Mouse (Mus musculus): ENCODE measurements around the gene Ust.

DNA sequence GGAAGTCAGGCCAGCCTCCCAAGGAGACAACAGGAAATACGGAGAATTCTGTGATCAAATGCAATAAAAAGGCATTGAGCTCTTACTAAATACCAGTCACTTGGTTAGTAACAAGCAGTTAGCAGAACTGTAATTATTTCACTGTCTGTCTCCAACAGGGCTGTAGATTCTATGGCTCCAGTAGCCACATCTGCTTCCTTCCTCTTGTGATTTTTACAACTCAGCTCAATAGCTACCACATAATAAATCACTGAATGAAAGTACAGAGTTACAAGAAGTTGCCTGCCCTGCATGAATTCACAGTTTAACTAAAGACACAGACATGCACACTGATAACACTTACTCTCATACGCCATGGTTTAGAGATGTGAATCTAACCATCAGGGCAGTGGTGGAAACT lies 176.1 kb downstream of the Ust start:
- TF ChIP-seq JUND (conservative IDR thresholded peaks at IDR 0.05; ENCODE audit: low read depth, low read length) (no peak), POLR2A (IDR thresholded peaks at IDR 0.05; ENCODE audit: low read depth, low read length) (no peak), NELFE (IDR thresholded peaks at IDR 0.05; ENCODE audit: low read depth, low read length) (no peak), TBP (conservative IDR thresholded peaks at IDR 0.05; ENCODE audit: low read depth, low read length) (no peak), EP300 (IDR thresholded peaks at IDR 0.05; ENCODE audit: low read length) (no peak), CTCF (conservative IDR thresholded peaks at IDR 0.05 in 1 of 2, IDR thresholded peaks at IDR 0.05 in 1 of 2; ENCODE audit: low read depth in 2 of 2, low read length in 2 of 2) (no peak), HCFC1 (IDR thresholded peaks at IDR 0.05; ENCODE audit: low read depth, low read length) (no peak), MAFK (IDR thresholded peaks at IDR 0.05; ENCODE audit: insufficient replicate concordance, low read length) (no peak)

Data from CH12.LX (cell line).